Mouse (Mus musculus): ENCODE measurements at regions not wholly inside any gene's neighbourhood (a gene's known extent, or its start where the extent isn't known, plus 50 kb on each side); places are given as distances from the start of the nearest gene placed in this dataset.

DNA sequence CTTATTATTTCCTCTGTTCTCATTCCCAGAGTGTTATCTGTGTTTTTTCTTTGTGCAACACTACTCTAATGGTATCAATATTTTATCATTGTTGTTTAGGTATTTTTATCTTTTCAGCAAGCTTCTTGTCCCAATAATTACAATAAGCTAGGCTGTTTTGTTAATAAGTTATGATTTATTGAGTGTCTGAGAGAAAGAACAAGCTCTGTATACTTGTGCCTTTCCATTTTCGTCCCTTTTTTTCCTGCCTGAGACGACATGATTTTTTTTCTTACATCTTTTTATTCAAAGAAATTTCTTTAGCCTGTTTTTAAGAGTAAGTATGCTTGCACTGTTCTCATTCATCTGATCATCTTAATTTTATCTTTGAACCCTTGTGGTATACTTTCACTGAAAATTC, 904.1 kb downstream of the A830018L16Rik start:
- no peak for DNase-seq (ENCODE audit: low spot score in 2 of 2)

DNA sequence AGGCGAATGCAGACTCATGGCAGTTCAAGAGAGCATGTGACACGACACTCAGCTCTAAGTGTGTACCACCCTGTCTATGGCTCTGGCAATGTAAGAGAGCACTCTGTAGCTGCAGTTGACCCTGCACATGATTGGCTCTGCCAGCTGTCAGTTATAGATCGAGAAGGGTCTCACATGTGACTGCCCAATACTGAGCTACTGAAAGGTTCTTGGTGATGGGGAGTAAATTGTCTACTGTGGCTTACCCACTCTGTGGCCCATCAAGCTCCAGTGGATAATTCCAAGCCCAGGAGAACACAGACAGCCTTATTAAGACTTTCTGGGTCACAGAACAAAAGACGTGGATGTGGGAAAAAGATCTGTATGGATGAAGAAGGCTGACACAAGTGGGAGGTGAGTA, 920.3 kb downstream of the A830018L16Rik start:
- DNase-seq (ENCODE audit: low spot score in 2 of 2): no peak

DNA sequence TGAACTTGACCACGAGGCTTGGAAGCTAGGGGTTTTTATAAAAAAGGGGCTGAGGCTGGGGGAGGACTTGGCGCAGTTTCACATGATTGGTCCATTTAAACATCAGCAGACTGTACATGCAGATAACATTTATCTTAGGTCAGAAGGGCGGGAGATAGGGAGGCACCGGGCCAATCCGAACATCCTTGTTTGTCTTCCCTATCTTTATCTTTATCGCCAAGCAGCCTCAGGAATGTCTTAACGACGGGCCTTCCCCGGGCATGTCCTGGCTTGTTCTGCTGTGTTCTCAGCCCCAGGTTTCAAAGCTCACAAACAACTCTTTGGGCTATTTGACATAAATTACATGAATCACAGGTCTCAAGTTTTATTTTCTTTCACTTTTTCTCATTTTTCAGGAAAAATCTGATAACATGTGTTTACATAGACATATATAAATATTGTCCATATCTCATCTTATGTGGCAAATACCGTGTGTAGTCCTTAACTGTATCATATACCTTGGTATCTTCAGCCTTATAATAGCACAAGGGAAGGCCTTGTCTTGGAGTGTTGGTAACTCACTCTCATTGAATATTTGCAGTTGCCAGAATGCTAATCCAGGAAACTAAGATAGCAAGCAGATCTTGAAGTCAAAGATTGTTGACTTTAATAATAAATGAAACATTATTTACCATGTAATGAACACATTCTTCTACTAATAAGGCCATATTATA, 931.0 kb downstream of the A830018L16Rik start:
- no peak for DNase-seq (ENCODE audit: low spot score in 2 of 2)

DNA sequence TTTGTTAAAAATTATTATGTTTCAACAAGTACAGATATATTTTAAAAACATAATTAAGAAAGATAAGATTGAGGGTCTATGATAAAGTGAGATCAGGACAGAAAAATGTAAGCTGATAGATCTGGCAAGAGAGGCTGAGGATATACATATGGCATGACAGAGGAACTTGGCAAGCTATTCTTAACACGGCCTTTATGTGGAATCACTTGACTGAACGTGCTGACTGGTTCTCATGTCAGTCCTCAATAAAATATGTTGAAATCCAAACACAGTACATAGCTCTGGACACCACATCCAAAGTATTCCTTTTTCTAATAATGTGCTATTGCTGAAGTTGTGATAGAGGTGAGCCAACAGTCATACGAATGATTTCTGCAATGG, 931.5 kb downstream of the A830018L16Rik start:
- DNase-seq (ENCODE audit: low spot score in 2 of 2): no peak

DNA sequence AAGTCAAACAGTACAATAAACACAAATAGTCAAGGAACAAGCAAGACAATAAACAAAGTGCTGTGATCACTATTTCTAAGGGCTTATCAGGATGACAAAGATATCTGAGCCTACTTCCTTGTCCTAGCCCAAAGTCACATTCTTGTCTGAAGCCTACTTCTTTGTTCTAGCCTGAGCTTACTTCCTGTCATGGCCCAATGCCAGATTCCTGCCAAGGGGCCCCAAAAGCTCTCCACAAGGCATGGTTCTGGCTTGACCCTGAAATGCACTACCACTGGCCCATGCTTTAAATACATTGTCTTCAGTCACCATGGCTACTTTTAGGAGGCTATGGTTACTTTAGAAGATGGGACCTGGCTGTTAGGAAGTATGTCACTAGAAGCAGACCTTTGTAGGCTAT, 940.6 kb downstream of the A830018L16Rik start:
- no peak for DNase-seq (ENCODE audit: low spot score in 2 of 2)

DNA sequence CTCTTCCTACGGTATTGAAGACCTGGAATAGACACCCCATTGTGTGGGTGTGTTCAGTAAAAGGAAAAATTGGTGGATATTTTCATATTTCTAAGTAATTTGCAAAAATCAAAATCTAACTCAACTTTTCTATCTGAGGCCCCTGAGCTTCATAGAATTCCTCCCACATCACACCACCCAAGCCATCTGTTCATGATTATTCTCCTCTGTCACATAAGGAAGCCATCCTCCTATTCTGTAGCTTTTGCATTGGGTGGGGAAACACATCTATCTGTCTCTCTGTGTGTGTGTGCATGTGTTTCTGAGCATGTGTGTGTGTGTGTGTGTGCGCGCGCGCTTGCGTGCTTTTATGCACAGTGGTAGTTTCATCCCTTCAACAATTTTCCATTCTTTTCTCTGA, 954.0 kb downstream of the A830018L16Rik start:
- peak in 1 of 2 experiments; percentile 28 for DNase-seq (ENCODE audit: low spot score in 2 of 2)

DNA sequence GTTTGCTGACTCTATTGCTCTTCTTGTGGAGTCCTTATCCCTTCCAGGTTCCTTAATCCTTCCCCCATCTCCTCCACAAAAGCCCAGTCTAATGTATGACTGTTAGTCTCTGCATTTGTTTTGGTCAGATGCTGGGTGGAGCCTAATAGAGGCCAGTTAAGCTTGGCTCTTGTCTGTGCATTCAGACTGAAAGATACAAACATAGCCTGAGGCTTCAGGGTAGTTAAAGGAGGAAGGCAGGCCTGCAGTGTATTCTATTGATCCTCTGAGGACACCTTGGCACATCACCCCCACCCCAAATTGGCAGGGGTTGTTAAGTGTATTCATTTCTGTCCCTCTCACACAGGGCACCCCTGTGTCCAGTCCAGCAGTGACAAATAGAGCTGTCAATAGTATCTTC, 959.1 kb downstream of the A830018L16Rik start:
- no peak for DNase-seq (ENCODE audit: low spot score in 2 of 2)

DNA sequence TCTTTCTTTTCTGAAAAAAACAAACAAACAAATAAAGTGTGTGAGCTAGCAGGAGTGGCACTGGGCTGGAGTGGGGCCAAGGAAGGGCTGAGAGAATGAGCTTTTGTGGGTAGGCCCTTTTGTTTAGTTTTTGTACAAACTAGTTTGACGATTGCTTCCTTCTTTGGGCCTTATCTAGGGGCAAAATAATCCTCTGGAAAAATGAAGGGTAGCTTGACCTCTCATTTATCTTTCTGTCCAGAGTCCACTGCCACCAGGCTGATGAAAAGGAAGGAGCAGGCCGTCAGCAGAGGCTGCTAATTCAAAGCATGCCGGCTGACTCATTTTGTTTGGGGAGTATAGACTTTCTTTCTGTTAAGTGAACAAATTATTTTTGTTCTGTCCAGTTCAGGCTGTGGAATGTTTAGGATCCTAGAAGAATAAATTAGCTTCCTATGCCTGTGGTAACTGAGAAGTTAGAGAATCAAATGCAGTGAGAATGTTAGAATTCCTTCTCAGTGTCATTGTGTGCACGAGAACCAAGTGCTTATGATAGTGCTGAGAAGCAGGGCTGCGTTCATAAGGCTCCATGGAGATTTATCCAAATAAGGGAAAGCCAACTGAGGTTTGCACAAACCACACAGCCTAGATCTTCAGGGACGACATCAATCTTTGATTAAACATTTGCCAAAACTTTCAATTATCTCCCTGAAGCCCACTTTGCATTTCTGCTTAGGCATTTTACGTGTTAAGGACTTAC, 984.4 kb downstream of the A830018L16Rik start:
- no peak for DNase-seq (ENCODE audit: low spot score in 2 of 2)

DNA sequence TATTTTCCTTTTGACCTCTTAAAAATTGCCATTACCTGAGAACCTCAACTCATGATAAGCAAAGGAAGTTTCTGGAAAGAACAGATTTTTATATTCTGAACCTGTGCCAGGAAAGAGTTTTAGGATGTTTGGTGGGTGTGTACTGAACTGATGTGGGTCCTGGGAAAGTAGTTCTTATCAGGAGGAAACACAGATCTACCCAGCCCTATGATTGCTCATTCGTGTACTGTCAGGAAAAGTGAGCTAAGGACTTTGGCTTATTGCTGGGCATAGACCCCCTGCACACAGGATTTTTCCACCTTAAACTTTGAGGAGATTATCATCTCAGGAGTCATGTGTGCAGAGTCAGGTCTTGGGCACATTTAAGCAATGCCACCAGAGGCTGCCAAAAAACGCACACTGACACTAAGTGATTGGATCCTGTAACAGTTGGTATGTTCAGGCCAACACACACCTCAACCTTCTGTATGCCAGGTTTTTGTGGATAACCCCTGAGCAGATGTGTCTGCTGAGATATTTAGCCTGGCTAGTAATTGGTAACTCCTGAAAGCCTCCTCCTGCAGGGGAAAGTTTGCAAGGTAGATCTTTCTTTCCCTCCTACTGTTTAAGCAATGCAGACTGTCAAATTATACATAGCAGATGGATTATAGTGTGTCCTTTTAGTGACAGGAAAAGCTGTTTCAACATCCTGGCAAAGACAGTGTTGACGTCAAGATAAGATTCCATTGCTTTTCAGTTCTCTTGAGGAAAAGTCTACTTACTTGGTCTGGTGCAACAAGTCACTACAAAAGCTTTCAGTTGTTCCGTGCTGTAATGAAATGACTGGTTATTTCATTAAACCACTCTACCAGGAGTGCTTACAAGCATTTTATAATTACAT, 991.7 kb downstream of the A830018L16Rik start:
- DNase-seq (ENCODE audit: low spot score in 2 of 2): no peak

DNA sequence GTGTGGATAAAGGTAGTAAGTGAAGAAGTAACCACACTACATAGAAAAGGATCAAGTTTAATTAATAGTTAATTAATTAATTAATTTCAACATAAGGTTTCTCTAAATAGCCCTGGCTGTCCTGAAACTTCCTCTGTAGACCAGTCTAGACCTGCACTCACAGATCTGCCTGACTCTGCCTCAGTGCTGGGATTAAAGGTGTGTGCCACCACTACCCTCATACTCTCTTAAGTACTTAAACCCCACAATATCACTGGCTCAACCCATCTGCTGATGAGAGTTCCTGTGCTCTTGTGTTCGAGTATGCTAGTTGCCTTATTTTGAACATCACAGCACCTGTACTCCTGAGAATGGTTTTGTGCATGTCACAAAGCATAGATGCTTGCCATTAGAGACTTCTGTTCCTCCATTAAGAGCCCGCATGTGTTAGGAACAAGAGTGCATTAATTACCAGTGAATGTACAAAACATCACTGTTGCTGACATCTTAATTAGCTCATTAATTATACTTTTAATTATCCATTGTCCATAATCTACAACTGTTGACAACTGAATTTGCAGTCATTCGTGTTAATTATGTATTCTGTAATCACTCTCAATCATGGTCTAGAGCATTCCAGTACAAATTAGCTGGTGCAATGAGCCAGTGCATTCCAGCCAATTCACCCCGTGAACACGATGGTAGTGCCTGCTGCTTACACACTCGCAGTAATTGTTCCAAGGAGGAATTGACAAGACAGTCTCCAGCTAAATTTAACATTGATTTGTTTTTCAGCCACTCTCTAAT, 996.0 kb downstream of the A830018L16Rik start:
- DNase-seq (ENCODE audit: low spot score in 2 of 2): no peak

DNA sequence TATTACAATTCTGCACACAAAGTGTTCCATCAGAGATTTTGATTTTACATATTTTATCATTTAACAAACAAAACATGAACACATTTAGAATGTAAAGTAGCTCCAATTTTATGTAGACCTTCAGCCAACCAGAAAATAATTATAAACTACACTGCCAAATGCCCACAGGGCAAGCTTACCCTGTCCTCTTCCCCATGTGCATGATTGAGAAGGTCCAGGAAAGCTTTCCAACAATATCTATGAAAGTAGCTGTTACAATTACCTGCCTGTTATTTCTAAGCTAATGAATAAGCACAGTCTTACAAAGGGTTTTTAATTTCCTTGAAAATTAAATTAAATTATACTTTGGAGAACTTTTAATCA, 996.6 kb downstream of the A830018L16Rik start:
- no peak for DNase-seq (ENCODE audit: low spot score in 2 of 2)

DNA sequence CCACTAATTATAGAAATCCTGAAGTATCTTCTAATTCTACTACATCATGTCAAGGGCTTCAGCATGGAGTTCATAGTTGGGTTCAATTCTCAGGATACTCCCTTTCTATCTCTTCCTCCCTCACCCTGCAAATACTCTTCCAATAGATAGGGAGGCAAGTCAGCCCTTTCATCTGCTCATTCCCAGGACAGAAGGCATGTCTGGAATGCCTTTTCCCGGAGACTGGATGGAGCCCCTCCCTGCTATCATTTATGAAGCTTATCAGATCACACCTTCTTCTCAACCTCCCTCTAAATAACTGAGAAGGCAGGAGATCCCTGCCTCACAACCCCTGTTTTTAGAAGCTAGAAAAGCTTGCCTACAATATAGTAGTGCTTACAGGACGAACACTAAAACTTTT, 1010.6 kb downstream of the A830018L16Rik start:
- DNase-seq (ENCODE audit: low spot score in 2 of 2): no peak

DNA sequence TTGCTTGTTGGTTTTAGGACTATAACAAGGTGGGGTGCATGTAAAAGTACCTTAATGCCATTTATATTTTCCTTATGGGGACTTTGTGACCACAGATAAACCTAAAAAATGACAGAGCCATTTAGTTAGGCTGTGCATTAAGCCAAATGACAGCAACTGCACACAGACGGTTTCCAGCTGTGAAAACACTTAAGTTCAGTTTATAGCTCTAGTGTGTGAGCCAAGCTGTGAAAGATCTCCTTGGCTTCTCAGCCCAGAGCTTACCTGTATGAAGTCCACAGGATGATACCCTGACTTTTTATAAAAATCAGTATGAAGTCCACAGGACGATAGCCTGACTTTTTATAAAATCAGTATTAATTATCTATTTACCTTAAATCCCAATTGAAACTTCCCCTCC, 1024.0 kb downstream of the A830018L16Rik start:
- no peak for DNase-seq (ENCODE audit: low spot score in 2 of 2)

DNA sequence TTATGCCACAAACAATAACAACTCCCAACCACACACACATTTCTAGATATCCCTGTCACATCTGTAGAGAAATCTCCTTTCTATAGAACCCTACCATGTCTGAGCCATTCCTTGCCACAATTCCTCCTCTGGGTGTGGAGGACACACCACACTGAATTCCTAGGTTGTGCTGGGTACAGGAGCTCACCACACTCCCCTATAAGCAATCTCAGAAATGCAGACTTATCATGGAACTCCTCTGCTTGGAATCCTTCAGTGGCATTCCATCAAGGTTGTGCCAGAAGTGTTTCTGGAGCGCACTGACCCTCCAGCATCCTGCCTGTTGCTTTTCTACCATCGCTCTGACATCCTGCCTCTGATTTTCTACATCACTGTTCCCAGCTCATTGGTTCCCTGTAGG, 1052.3 kb downstream of the A830018L16Rik start:
- DNase-seq (ENCODE audit: low spot score in 2 of 2): no peak

DNA sequence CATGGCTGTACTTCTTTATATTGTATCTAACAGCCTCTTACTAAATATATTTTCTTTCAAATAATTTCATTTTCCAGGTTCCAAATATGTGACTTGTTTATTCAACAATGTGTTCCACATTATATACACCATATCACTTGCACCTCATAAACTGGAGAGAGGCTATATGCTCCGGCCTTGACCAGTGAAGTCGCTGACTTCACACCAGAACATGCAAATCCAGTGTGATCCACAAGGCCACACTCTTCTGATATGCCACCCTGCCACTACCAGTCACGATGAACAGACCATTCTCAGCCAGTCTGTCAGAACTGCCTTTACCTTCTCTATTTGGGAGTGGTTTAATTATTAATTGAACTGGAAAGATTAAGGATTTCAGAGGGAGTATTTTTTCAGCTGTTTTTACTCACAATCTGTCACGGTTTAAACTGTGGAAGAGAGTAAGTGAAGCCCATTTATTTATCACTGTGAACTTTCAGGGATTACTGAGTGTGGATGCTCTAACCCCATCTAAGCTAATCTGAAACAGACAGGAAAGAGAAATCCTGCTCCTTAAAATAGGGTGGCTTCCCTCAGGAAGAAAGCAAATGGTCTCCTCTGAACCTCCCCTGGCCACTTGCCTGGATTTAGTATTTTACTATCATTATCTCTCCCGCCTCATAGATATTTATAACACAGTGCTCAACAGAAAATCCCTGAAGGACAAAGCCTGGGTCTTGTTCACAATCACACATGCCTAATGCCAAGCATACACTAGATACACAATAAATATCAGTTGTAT, 1065.3 kb downstream of the A830018L16Rik start:
- no peak for DNase-seq (ENCODE audit: low spot score in 2 of 2)

DNA sequence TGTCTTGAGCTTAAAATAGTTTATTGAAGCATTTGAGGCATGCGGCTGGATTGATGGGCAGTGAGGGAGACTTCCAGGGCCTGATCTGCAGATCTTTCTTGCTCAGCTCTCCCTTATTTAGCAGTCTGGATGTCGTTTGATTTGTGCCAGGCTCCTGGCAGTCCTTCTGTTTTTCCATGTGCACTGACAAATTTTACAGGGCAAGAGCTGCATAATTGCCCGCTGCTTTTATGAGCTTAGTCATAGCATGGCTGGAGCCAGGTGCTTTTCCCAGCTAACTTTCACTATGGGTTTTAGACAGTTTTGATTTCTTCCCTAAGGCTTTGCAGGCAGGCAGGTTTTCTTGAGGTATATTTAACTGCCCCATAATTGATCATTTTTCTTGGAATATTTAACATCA, 1086.5 kb downstream of the A830018L16Rik start:
- peak in 1 of 2 experiments; percentile 4 for DNase-seq (ENCODE audit: low spot score in 2 of 2)

DNA sequence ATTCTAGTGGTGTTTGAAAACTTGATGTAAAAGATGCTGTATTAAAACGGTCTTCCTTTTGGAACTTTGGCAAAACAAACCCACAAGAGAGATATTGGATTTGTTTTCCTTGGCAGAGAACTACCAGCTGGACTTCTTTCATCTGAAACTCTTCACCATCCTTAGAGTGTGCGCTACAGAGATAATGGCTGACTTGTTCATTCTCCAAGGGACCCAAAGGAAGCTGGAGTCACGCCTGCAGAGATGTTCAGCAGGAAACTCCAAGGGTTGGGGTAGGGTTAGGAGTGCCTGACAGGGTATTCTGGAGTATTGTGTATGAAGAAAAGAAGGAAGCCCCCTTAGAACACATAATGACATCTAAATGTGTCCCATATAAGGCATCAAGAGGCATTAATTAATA, 1094.1 kb downstream of the A830018L16Rik start:
- DNase-seq (ENCODE audit: low spot score in 2 of 2): no peak

DNA sequence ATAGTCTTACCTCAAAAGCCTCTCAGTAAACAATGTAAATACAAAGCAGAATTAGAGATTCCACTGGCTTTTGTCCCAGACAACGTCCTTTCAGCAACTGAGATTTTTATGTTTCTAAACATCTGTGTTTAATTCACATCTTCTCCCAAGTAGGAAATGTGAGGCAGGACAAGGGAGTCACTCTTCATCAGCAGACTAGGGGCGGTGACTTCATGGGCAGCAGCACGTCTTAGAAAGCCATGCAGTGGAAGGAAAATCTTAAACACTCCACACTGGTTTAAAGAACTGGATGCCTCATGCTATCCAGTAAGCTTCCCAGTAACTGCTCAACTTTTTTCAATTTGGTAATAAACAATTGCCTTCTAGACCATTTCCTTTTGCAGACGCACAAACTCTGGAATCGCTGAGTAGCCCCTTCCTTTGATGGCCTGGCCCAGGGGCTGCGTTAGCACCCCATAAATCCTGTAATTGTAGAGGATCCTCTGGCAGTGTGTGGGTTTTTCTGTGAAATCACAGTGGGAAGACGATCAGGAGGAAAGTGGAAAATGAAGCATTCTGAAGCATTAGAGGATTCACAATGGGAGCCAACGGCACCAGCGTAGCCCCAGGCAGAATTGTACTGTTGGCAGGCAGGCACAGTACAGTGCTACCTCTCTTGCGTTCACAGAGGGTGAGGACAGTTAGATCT, 1096.4 kb downstream of the A830018L16Rik start:
- no peak for DNase-seq (ENCODE audit: low spot score in 2 of 2)

DNA sequence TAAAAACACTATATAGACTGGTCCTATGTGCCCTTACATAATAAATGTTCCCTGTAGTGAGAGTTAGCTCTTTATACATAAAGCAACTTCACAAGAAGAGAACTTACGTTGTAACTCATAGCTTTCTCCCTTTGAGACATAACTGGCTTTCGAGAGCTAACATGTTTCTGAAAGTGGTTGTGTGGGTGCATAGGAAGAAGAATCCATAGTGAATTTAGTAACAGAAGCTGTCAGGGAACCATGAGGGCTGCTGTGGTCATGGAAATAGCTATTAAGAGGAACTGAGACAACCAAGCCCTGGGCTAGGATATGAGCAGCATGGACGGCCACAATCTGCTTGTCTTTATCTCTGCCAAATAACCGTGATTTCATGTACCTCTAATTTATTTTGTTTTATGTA, 1105.7 kb downstream of the A830018L16Rik start:
- DNase-seq (ENCODE audit: low spot score in 2 of 2): no peak

DNA sequence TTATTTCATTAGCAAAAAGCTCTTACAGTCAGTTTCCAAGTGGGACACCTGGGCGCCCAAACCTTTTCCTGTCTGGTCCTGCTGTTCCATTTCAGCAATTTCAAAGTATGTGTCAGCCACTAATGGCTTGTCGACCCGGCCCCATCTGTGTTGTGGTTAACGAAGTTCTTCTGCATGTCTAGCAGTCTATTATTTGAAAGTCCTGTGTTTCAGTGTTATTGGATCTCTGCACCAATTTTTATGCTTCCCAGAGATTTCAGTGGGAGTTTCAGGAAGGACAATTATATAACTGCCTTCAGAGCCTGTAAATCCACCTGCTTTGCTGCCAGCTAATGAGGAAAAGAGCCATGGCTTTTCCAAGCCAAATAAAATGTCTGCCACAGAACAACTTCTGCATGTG, 1142.0 kb downstream of the A830018L16Rik start:
- no peak for DNase-seq (ENCODE audit: low spot score in 2 of 2)

All from frontal cortex, postnatal 25 days (tissue).